Mouse (Mus musculus): Measurements from ENCODE around the gene Iqcf3.

Iqcf3 gene

DNA sequence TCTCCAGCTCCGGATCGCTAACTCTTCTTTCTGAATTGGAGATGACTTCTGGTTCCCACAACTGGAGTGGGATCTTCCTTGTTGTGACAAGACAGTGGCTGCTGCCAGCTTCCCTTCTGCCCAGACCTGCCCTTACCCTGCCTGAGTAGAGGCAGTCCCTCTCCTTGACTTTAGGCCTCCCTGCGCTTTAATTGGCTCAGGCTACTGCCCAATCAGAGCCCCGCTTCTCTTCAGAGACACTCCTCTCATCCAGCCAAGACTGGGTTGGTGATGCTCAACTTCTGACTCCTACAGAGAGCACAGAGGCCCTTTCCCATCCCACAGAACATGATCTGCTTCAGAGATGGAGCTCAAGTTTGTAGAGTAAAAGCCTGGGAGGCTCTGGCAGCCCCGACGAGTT is 57.2 kb downstream of the Iqcf3 start:
- no peak for DNase-seq

DNA sequence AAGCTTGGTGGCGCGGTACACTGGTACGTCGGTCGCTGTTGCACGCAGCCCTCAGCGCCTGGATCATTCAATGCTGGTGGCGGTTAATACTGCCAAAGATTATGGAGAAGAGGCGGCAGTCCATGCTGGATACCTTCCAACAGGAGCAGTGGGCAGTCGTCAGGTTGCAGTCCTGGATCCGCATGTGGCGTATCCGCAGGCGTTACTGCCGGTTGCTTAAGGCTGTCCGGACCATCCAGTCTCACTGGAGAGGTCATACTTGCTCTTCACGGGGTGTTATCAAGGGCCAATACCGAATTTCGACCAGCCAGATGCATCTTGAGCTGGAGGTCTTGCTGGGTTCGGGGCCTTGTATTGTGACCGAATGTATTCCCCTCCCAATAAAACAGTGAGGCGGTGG is 59.6 kb downstream of the Iqcf3 start:
- peak in 1 of 2 experiments; percentile 21 for DNase-seq

DNA sequence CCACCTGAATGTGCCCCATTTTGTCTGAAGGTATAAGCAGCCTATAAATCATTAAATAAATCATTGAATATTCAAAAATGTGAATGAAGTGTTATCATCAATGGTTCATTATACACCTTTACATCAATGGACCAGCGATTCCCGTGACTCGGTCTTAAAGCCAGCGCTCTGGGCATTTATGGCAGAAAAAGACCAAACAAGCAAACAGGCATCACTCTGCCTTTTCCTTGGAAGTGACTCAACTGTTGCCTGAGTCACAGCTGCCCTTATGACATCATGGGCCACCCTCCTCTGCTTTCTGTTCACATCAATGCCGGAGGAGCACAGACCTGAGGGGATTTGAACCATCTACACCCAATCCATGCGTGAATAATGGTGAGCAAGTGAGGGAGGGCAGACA is 61.8 kb downstream of the Iqcf3 start, which contains the start of gene Iqcf1:
Iqcf1 (plus strand) TSS at position 301 of the 400 bp plus-strand sequence.
- DNase-seq, result peak in 1 of 2 experiments; percentile 19

DNA sequence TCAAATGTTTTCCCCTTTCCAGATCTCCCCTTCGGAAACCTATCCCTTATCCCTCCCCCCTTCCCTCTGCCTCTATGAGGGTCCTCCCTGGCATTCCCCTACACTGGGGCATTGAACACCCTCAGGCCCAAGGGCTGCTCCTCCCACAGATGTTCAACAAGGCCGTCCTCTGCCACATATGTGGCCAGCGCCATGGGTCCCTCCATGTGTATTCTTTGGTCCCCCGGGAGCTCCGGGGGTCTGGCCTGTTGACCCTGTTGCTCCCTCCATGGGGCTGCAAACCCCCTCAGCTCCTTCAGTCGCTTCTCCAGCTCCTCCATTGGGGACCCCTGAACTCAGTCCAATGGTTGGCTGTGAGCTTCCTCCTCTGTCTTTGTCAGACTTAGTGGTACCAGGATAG is 73.8 kb downstream of the Iqcf3 start:
- peak in 1 of 2 experiments; percentile 24 for DNase-seq

DNA sequence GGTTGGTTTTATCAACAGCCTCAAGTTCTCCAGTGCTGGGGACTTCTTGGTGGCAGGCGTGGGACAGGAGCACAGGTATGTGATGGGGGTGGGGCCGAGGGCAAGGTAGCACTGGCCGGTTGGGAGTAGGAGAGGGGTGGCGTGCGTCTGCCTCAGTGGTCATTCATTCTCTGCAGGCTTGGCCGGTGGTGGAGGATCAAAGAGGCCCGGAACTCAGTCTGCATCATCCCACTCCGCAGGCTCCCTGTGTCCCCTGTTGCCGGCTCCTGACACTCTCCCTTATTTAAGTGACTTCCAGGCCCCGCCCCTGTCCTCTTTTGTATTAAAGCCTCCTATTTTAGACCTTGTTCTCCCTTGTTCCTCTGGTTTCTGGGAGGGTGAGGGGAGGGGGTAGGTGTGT is 76.4 kb downstream of the Iqcf3 start:
- peak in 1 of 2 experiments; percentile 36 for DNase-seq

DNA sequence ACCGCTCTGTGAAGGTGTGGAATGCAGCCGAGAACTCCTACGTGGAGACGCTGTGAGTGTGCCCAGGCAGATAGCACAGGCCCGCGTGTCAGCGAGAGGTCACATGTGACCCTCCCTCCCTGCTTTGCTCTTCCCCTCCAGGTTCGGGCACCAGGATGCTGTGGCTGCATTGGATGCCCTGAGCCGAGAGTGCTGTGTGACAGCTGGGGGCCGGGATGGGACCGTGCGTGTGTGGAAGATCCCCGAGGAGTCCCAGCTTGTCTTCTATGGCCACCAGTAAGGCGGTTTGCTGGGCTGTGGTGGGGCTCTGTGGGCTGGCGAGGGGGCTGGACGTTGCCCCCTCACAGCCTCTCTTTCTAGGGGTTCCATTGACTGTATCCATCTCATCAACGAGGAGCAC is 77.8 kb downstream of the Iqcf3 start:
- DNase-seq, result peak in 1 of 2 experiments; percentile 33

DNA sequence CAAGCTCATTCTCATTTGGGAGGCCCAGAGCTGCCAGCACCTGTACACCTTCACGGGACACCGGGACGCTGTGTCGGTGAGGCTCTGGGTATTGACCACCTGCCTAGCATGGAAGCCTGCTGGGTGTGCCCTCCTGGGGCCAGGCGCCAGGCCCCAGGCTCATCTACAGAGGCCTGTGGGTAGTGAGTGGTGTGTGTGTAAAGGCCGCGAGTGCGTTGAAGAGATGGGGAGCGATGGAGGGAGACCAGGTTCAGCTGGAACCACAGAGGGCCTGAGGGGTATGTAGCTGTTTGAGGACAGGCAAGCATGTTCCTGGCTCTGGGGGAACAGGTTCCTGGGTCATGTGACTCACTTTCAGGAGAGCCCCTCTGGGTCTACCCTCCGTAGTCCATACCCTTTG is 78.3 kb downstream of the Iqcf3 start:
- DNase-seq, result peak in 1 of 2 experiments; percentile 28

DNA sequence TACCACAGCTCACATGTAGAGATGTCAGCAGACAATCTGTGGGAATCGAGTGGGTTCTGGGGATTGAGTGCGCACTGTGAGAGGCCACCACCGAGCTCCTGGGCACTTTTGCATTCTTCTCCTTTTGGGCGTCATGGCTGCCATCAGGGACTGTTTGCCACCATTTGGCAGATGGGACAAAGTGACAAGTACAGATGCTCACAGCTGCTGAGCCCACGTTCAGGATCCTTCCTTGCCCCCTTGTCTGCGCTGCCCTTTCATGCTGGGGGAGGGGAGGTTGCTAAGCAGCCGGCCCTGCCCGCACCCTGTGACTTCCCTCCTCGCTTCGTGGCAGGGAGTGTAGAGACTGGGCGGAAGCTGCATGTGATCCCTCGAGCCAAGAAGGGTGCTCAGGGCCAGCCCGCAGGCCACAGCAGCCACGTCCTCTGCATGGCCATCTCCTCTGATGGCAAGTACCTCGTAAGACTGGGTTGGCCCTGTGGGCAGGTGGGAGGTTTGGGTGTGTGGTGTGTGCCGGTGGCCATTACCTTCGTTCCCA is 78.8 kb downstream of the Iqcf3 start:
- DNase-seq, result peak in 1 of 2 experiments; percentile 29

DNA sequence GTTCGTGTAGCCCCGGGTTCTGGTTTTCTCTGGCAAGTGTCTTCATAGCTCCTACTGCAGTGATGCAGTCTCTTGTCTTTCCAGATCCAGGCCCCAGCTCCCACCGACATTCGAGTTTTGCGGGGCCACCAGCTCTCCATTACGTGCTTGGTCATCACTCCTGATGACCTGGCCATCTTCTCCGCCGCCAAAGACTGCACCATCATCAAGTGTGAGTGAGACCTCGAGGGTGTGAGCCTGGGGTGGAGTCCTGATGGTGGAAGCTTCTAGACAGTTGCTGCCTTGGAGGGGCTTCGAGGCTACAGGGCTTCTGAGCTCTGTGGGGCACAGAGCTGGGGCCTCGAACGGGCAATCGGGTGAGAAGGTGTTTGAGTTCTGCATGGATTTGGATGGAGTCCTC is 79.8 kb downstream of the Iqcf3 start:
- DNase-seq, result peak in 1 of 2 experiments; percentile 26

DNA sequence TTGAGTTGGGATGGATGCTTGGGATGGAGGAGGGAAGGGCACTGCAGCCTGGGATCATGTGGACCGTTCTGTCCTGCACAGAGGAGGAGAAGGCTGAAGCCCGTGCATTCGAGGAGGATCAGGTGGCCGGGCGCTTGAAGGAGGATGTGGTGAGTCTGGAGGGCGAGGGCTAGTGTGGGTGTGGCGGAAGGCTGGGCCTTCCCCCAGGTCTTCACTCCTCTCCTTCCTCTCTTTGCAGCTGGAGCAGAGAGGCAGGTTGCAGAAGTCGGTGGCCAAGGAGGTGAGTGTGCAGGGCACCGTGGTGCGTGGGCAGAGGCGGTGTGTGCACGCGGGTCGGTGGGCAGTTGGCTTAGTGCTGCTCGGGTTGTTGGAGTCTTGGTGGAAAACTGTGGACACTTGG is 80.4 kb downstream of the Iqcf3 start:
- peak in 1 of 2 experiments; percentile 33 for DNase-seq

DNA sequence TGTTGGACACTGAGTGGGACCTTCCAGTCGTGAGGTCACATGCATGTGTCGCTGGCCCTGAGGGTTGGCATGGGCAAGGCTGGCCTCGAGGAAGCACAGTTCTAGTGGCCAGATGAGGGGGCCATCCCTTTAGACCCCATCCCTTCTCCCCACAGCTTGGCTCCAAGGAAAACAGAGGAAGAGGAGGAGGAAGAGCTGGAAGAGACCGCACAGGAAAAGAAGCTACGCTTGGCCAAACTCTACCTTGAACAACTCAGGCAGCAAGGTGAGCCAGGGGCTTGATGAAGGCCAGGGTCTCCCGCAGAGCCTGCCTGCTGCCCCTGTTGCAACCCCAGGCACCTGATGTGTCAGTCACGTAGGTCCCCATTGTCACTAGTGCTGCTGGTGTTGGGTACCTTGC is 80.9 kb downstream of the Iqcf3 start:
- peak in 1 of 2 experiments; percentile 24 for DNase-seq

DNA sequence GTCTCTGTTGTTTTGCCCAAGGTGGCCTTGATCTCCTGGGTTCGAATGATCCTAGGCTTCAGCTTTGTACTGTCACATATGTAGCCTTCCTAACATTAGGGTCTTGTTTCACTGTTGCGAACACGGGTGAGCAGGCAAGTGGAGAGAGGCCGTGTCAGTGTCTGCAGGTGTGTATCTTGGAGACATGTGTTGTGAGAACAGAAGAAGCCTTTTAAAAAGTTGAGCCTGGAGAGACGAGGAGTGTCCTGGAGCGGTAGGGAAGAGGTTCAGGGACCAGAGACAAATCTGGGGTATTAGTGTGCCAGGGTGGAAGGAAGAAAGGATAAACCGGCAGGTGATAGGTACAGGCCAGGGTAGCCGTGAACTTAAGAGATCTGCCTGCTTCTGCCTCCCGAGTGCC is 83.3 kb downstream of the Iqcf3 start:
- peak in 1 of 2 experiments; percentile 22 for DNase-seq

DNA sequence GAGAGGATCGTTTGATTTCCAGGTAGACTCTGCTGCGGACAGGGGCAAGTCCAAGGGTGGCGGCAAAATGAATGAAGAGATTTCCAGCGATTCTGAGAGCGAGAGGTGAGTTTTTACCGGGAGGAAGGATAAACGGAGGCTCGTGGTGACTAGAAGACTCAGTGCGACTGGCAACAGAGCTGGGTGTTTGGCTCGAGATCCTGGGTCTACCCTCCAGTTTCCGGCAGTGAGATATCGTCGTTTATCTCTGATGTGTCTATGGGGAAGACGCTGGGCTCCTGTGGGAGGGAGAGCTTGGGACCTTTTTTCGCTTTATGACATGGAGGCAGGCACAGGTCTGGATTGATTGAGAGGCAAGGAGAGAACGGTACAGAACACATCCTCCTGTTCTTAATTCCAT is 83.8 kb downstream of the Iqcf3 start:
- DNase-seq, result no peak

DNA sequence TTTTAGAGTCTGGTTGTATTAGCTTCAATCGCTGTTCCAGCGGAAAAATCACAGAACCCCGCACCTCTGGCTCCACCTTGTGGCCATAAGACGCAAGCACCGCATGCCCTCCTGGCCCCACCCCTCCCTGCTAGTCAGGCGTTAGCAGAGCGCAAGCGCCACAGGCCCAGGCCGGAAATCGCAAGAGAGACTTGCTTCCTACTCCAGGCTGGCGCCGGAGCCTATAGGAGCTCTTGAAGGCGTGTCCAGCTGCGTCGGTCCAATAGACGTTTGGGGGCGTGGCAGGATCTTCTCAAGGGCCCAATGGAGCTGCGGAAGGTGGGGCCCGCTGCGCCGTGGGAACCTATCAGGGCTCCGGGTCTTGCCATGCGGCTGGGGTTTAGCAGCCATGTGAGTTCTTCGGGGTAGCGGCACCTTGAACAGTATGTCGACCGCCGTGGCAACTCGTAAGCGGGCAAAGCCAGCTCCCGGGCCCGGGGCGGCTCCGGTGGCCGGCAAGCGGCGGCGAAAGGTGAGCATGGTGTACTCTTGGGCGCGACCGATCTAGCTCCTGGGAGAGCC is 84.4 kb downstream of the Iqcf3 start, which contains the start of gene Parp3:
Parp3 (minus strand) TSS at position 26 of the 561 bp plus-strand sequence.
- peak; percentile 100 for DNase-seq

DNA sequence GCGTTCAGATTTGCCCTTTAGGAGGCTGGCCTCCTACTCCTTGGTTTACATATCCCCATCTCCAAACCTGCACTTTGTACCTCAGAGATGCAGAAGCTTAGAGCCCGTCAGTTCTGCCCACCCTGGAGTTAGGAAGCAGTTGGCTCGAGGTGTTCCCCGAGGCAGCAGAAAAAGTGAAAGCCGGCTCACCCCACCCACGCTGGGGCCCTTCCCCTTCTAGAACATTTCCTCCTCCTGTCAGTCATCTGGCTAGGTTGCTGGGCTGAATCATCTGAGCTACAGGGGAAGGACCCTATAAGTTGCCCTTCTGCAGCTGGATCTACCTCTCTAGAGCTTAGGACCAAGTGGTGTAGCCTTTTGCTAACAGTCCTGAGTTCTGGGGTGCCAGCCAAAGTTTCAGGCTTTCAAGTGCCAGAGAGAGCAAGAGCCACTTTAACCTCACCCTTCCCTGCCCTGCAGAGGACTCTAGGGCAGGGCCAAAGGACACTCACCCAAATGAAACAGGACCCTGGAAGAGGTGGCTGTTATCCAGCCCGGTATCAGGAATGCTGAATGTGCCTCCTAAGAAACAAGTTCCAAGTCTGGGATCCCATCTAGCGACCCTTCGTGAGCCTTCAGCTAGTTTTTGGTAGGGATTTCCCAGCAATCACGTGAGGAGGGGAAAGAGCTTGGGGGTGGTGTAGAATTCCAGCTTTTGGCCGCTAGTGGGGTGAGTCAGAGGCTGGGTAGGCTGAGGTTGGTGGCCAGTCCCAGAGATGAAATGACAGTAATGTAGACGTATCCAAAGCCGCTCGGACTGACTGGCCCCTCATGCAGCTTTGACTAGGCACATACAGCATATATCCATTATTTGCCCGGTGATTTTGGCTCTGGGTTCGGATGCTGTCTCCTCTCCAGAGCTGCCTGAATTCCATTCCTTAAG is 85.2 kb downstream of the Iqcf3 start:
- DNase-seq, result peak; percentile 66 to 77

DNA sequence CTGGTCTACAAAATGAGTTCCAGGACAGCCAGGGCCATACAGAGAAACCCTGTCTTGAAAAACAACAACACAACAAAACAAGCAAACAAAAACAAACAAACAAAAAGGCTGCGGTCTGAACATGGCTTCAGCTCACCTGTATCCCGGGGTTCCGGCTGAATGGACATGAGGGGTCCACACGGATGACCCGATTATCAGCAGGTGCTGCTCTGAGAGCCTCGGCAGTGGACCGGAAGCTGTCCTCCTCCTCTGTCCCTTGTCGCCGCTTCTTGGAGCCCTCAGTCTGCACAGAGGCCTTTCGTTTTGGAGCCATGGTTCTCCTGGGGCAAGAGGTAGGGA is 85.8 kb downstream of the Iqcf3 start, which contains the start of gene Rrp9:
Rrp9 (plus strand) TSS at position 301 of the 339 bp plus-strand sequence.
- DNase-seq, result peak in 1 of 2 experiments; percentile 45

DNA sequence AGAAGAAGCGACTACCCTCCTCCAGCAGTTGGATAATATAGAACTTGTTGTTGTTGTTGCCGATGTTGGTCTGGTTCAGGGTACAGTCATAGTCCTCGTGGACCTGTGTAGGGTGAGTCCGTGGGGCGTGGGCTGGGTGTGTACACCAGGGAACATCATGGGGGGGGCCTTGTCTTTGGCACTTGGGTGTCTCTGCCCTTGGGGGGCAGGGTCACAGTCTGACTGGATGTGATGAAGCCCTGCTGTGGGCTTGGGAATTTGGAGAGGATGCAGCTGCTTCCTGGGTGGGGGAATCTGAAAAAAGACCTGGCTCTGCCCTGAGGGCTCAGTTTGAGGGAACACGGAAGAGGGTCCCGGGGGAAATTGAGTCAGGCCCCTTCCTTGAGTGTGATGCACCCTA is 86.4 kb downstream of the Iqcf3 start:
- peak in 1 of 2 experiments; percentile 70 for DNase-seq

DNA sequence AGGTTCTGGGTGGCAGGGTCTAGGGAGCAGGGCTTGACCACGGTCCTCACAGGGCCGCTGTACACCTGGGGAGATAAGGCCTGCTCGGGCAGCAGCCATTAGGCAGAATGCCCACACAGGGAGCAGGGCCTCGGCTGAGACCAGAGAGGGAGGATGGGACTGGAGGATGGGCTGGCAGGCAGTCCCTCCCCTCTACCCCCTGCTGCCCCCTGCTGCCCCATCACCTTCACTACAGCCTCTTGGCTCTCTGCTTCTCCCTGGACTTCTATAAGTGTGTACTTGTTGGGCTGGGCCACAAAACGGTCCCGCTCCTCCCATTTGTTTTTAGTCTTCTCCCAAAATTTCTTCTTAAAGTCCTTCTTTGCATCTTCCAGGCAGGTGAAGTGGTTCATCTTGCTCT is 87.0 kb downstream of the Iqcf3 start:
- DNase-seq, result peak; percentile 70 to 86

DNA sequence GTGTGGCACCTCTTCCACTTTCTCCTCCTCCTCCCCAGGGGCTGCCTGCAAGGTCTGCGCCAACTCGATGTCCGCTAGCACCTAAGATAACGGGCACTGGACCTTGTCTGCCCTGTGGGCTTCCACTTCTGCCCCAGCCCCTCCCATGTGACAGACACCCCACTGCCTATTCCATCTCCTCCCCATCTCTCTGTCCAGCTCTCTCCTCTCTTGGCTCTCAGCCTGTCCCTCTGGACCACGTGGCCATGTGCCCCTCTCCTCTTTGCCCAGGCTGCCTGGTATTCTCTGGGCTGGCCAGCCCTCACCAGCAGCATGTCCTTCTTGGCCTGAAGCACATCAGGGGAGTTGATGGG is 87.7 kb downstream of the Iqcf3 start:
- DNase-seq, result no peak

DNA sequence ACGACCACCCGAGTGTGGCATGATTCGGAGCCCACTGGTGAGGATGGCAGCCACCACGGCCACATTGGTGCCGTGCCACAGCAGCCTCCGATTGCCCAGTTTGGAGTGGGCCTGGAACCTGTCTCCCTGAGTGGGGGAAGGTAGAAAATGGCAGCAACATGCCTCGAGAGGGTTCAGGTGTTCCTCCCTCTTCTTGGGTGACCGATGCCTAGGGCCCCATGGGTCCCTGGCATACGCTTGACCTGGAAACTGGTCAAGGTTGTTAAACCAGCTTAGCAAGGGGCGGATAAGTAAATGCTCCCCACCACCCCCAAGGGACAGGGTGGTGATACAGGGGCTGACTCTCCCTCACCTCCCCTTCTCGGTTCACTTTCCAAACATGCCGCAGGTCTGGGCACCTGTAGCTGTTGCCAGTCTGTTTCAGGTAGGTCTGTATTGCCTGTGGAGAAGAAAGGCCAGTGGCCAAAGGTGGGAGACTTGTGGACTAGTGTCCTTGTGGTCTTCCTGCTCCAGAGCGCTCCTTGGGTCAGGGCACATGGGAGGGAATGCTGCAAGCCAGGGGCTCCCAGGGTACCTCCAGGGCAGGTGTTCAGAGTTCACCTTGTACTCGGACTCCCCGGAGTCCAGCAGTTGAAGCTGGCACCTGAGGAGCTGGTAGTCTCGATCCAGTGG is 88.2 kb downstream of the Iqcf3 start:
- peak; percentile 48 to 89 for DNase-seq

DNA sequence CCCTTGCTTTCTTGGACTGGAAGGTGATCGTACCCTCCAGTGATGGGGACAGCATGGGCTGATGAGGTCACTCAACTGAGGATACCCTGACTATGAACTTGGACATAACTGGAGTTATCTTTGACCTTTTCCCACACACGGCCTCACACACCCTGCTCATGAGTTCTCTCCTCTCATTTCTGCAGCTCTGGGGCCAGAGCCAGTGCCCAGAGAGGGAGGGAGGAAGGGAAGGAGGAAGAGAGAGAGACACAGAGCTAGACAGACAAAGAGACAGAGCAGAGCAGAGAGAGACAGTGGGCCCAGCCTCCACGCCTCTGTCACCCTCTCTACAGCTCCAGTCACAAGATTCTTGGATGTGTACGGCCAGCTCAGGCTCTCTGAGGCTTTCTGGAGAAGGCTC is 89.1 kb downstream of the Iqcf3 start:
- DNase-seq, result peak in 1 of 2 experiments; percentile 41

DNA sequence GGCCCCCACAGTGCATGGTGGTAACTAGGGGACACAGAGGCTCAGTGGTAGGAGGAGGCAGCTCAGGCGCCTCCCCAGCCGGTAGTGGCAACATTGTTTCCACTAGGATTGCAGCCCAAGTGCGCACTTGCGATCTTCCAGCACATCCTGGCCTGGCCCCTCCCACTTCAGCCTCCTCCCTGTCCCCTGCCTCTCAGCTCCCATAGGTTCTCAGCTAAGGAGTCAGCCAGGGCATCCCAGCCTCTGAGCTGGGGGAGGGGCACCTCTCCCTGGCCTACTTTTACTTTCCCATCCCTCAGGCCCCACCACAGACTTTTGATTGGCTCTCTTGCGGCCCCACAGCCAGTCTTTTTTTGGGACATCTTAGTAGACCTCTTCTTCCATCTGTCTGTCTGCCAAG is 89.5 kb downstream of the Iqcf3 start:
- peak; percentile 77 to 87 for DNase-seq

Measured in kidney, postnatal 25 days (tissue).